Mouse (Mus musculus): ENCODE measurements around the gene Sqstm1. TPM values are rescaled to one million over a fixed set of nuclear protein-coding genes. Genes with fewer than 3 reads are reported as not detected.

The Sqstm1 gene
- total RNA-seq, 2 experiments from 2014 or later, result 502 to 551 TPM

Small RNAs within 50 kb of the gene (microRNA-seq; reads per million reads assigned to microRNA genes)
- gene Mir6919, result not detected

Other genes with a start within 250 kb of the Sqstm1 start
- gene Rnf130, start 185.5 kb downstream of the Sqstm1 start, total RNA-seq (2021), result 10 to 100 TPM; 73.5 to 82.1 TPM
- gene Tbc1d9b, start 79.4 kb downstream of the Sqstm1 start, total RNA-seq (2021), result 100 to 1,000 TPM; 108 to 120 TPM
- gene Mrnip, start 36.4 kb downstream of the Sqstm1 start, total RNA-seq (2021), result 10 to 100 TPM; 24.8 to 26.2 TPM
- 100 to 1,000 TPM; 159 to 178 TPM for gene Mgat4b, start 63 bp upstream of the Sqstm1 start, total RNA-seq (2021)
- gene Ltc4s, start 27.8 kb upstream of the Sqstm1 start, total RNA-seq (2021), result 1 to 10 TPM; 4.4 to 6.0 TPM
- gene Maml1, start 81.5 kb upstream of the Sqstm1 start, total RNA-seq (2021), result 10 to 100 TPM; 34.4 to 36.7 TPM
- 100 to 1,000 TPM; 444 to 454 TPM for gene Canx, start 114.8 kb upstream of the Sqstm1 start, total RNA-seq (2021)
- not detected for gene Cby3, start 143.6 kb upstream of the Sqstm1 start, total RNA-seq (2021)
- 100 to 1,000 TPM; 380 to 474 TPM for gene Hnrnph1, start 166.2 kb upstream of the Sqstm1 start, total RNA-seq (2021)
- gene Rufy1, start 220.3 kb upstream of the Sqstm1 start, total RNA-seq (2021), result 10 to 100 TPM; 32.8 to 34.2 TPM